Mouse (Mus musculus) spleen, adult 2 months (tissue): Measurements from ENCODE around the gene Ccdc144b.

Source experiments
- CTCF ChIP-seq: fragments of 200-500 bp; IDR thresholded peaks from 2 replicates; pipeline ENCODE4 v1.5.1; 2011; ENCODE audit warnings: mild to moderate bottlenecking, inconsistent platforms; ENCODE audit not compliant: insufficient read depth, insufficient read length, insufficient replicate concordance; ENCODE audit errors: extremely low read depth
- POLR2A ChIP-seq: fragments of 200-500 bp; IDR thresholded peaks from 2 replicates; pipeline ENCODE4 v1.6.1; 2011; ENCODE audit warnings: low read depth, low read length, inconsistent platforms

- TF ChIP-seq POLR2A = no peak
- TF ChIP-seq CTCF = no peak
Observed at GRCm38 (mm10) chr3:35990715-35991114, 62.6 kb downstream of the Ccdc144b start.
